Mouse (Mus musculus): ENCODE measurements around the gene Tbc1d21. TPM values are rescaled to one million over a fixed set of nuclear protein-coding genes. Genes with fewer than 3 reads are reported as not detected.
A peak's percentile ranks its signal among the peaks of the same experiment; 100 is the strongest.

Tbc1d21 gene
- polyA plus RNA-seq (2015; fragmentation: Nextera tagmentation; extraction: Ambion mirVana), result not detected in 2 replicates

DNA sequence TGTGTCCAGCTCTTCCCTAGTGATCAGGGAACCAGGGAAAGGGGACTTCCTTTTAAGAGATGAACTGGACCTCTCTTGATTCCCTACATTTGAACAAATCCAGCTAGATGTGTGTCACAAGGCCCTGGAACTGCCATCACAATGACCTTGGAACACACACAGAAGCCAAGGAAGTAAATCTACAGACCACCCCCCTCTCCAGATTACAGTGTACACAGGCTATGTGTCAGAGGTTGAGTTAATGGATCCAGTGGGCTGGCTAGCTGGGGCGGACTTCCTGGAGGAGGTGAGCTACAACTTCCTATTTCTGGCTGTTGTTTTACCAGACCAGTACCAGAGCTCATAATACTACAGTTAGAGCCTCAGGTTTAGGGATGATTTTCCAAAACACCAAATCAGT lies at the start of gene Tbc1d21:
Gene Tbc1d21 (minus strand): TSS at position 101 of the 400 bp plus-strand sequence.
- no peaks in the 10 kb centered on the region for H3K27me3 ChIP-seq
- H3K36me3 ChIP-seq, result no peaks in the 10 kb centered on the region
- no peak within 1 kb of the TSS for H3K4me2 ChIP-seq
- H3K4me3 ChIP-seq, result no peak within 1 kb of the TSS
- 94% methylated on average over 1 of the region's 1 CpGs for WGBS
- H3K9ac ChIP-seq, result no peak within 1 kb of the TSS
- H3K27ac ChIP-seq, result no peak within 1 kb of the TSS
- peaks cover 23% of the 10 kb centered on the region for H3K4me1 ChIP-seq (replicated peaks)
- H3K9me3 ChIP-seq, result no peaks in the 10 kb centered on the region
- no peak for ATAC-seq (ENCODE audit: low FRiP score)

DNA sequence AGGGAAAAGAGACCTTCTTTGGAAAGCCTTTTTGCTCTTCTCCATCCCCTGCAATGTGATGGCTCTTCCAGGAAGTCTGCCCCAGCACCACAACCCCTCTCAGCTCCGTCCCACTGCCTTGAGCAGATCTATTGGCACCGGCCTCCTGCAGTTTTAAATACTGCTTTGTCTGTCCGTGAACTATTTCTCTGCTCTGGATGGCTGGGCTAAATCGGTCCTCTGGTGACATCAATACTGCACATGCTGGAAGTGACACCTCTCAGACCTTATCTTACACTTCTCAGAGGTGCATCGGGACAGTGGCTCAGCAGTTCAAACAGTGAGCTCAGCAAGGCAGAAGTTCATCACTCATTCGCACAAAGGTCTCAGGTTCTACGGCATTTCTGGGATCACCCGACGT lies 41.3 kb upstream of the Tbc1d21 start:
- Histone ChIP-seq H3K9me3 (no peaks in the 10 kb centered on the region), H3K4me2 (no peak overlapping the region), H3K4me3 (no peak overlapping the region), H3K9ac (no peak overlapping the region), H3K27ac (no peak overlapping the region), H3K4me1 (replicated peaks) (peaks cover 6% of the 10 kb centered on the region), H3K36me3 (no peaks in the 10 kb centered on the region), H3K27me3 (peaks cover 6% of the 10 kb centered on the region; the same call in 1 of the 2 replicates)
- ATAC-seq (ENCODE audit: low FRiP score), result no peak
- 79% methylated on average over 9 of the region's 9 CpGs for WGBS

DNA sequence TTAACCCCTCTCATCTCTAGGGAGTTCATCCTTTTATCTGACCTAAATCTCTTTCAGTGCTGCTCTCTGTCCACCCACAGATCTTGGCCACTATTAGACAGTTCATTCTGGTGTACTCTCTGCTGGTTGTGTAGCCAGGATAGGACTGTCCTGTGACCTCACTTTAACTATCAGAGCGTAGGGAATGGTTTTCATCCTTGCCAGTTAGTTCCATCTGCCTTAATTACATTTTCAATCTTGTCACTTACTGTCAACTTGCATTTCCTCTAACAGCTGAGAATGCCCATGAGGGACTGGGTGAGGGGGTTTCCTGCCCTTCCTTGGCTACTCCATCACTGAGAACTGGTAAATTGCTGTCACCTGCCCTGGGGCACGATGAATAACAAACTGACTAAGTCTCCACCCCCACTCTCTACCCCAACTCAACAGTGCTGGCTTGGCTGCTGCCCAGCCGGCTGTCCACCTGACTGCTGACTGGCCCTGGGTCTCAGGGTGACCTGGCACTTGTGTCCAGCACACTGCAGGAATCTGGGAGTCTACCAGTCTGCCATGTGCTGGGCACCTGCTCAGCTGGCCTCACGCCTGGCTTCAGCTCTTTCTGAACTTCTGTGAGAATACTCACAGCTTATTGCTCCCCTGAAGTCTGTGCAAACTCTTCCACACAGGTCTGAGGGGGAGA lies 39.9 kb upstream of the Tbc1d21 start:
- ATAC-seq (ENCODE audit: low FRiP score), result no peak
- 56% methylated on average over 4 of the region's 4 CpGs for WGBS

DNA sequence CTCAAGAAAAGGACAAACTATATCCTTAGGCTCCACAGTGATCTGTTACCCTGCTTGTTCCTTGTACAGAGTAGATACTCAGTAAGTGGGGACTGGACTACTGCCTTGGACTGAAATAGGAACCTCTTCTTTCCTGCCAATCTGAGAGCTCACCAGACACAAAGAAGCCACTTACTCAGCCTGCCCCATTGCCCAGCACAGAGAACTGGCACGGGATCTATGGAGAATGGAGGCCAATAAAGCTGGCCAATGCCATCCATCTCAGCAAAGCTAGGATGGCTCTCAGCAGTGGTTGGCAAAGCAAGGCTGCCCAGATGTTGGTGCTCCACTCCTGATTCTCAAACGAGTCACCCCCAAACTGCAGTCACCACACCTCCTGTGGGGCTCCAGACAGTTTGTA lies 39.0 kb upstream of the Tbc1d21 start:
- H3K4me2 ChIP-seq, result no peak overlapping the region
- H3K27ac ChIP-seq, result no peak overlapping the region
- no peaks in the 10 kb centered on the region for H3K36me3 ChIP-seq
- H3K9me3 ChIP-seq, result no peaks in the 10 kb centered on the region
- H3K9ac ChIP-seq, result no peak overlapping the region
- H3K27me3 ChIP-seq, result peaks cover 6% of the 10 kb centered on the region; the same call in 1 of the 2 replicates
- no peak overlapping the region for H3K4me3 ChIP-seq
- no peak for ATAC-seq (ENCODE audit: low FRiP score)
- peaks cover 6% of the 10 kb centered on the region for H3K4me1 ChIP-seq (replicated peaks)
- 80% methylated on average over 2 of the region's 2 CpGs for WGBS

More for the DNA sequence above, 39.9 kb upstream of the Tbc1d21 start:
- no peaks in the 10 kb centered on the region for H3K9me3 ChIP-seq
- H3K27ac ChIP-seq, result no peak overlapping the region
- H3K4me1 ChIP-seq (replicated peaks), result peaks cover 6% of the 10 kb centered on the region
- H3K9ac ChIP-seq, result no peak overlapping the region
- H3K4me2 ChIP-seq, result no peak overlapping the region
- no peak overlapping the region for H3K4me3 ChIP-seq
- no peaks in the 10 kb centered on the region for H3K36me3 ChIP-seq
- H3K27me3 ChIP-seq, result peaks cover 6% of the 10 kb centered on the region; the same call in 1 of the 2 replicates

DNA sequence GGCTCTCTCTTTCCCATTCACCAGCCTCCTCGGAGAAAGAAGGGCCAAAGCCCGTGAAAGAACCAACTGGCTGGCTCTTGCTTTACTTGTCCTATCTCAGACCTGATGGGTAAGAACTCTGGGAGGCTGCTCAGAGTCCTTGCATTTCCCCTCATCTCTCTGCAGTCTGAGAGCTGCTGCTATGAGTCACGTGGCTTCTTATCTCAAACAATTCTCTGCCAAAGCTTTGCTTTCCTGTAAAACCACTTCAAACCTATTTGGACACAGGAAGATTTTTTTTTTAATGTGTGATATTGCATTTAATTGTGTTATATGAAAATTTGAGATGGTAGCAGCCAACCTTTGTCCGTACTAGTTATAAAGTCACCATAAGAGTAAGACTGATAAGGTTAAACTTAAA lies 34.2 kb upstream of the Tbc1d21 start:
- Histone ChIP-seq H3K9ac (no peak overlapping the region), H3K27ac (no peak overlapping the region), H3K27me3 (peaks cover 6% of the 10 kb centered on the region; the same call in 1 of the 2 replicates), H3K4me1 (replicated peaks) (no peaks in the 10 kb centered on the region; the same call in 1 of the 2 replicates), H3K4me2 (no peak overlapping the region), H3K9me3 (no peaks in the 10 kb centered on the region), H3K36me3 (no peaks in the 10 kb centered on the region), H3K4me3 (no peak overlapping the region)
- WGBS, result 57% methylated on average over 4 of the region's 4 CpGs
- ATAC-seq (ENCODE audit: low FRiP score), result no peak

DNA sequence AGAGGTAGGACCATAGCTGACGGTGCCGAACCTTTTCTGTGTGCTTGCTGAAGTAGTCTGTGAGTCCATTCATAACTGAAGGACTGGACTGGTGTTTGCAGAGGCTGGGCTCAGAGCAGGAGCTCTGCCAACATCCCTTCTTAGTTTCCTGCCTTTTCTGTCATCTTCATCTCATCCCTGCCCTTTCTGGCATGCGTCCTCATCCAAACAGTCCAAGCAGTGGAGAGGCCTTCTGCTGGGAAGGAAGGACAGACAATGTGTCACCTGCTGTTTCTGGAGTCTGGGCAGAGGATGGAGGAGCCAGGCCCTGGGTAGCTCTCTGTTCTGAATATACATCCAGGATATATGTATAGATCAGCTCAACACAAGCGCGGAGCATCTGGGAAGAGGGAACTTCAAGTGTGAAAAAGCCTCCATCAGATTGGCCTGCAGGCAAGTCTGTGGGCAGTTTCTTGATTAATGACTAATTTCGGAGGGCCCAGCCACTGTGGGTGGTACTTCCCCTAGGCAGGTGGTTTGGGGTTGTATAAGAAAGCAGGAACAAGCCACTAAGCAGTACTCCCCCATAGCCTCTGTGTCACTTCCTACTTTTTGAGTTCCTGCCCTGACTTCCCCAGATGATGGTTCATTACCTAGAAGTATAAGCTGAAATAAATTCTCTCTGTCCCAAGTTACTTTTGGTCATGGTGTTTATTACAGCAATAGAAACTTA lies 31.3 kb upstream of the Tbc1d21 start:
- no peak for ATAC-seq (ENCODE audit: low FRiP score)
- H3K4me2 ChIP-seq, result no peak overlapping the region
- WGBS, result 85% methylated on average over 6 of the region's 6 CpGs
- peaks cover 5% of the 10 kb centered on the region; the same call in 1 of the 2 replicates for H3K4me1 ChIP-seq (replicated peaks)
- no peaks in the 10 kb centered on the region for H3K36me3 ChIP-seq
- H3K27me3 ChIP-seq, result no peaks in the 10 kb centered on the region
- H3K27ac ChIP-seq, result no peak overlapping the region
- no peaks in the 10 kb centered on the region for H3K9me3 ChIP-seq
- no peak overlapping the region for H3K4me3 ChIP-seq
- H3K9ac ChIP-seq, result no peak overlapping the region

DNA sequence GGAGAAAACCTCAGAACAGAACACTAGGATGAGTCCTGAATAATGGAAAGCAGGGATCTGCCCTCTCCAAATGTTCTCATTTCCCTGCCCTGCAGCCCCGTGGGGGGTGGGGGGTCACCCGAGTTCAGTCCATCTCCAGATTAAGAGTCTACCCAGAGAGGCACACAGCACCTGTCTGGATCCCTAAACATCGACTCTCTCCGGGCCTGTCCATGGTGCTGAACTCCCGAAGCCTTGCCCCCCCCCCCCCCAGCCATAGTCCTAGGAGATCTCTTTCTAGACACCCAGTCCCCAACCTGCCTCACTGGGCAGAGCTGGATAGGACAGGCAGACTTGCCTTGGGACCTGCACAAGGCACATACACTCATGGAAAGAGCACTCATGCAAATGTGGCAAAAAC lies 29.4 kb upstream of the Tbc1d21 start:
- WGBS, result 42% methylated on average over 5 of the region's 5 CpGs
- Histone ChIP-seq H3K4me3 (no peak overlapping the region), H3K27ac (no peak overlapping the region), H3K4me2 (no peak overlapping the region), H3K36me3 (no peaks in the 10 kb centered on the region), H3K4me1 (replicated peaks) (peaks cover 5% of the 10 kb centered on the region; the same call in 1 of the 2 replicates), H3K9ac (no peak overlapping the region), H3K9me3 (no peaks in the 10 kb centered on the region), H3K27me3 (no peaks in the 10 kb centered on the region)
- ATAC-seq (ENCODE audit: low FRiP score), result no peak

DNA sequence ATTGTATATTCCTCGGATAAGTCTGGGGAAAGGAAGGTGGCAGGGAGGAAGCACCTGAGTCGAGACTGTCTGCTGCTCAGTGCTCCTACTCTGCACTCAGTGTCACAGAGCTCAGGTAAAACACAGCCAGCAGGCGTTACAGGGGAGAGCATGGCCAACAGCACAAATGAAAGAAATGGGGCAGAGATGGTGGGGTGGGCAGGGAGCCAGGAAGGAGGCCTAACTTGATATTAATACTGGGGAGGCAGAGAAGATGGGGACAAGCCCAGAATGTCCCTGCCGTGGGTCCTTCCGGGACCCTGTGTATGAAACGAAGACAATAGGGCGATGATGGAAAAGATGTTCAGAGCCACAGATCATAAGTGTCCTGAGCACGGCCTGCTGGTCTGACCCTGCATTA lies 24.4 kb upstream of the Tbc1d21 start:
- H3K27me3 ChIP-seq, result no peaks in the 10 kb centered on the region
- no peaks in the 10 kb centered on the region for H3K9me3 ChIP-seq
- ATAC-seq (ENCODE audit: low FRiP score), result no peak
- H3K4me3 ChIP-seq, result no peak overlapping the region
- no peaks in the 10 kb centered on the region for H3K36me3 ChIP-seq
- peaks cover 5% of the 10 kb centered on the region; the same call in 1 of the 2 replicates for H3K4me1 ChIP-seq (replicated peaks)
- 88% methylated on average over 8 of the region's 8 CpGs for WGBS
- no peak overlapping the region for H3K4me2 ChIP-seq
- no peak overlapping the region for H3K27ac ChIP-seq
- H3K9ac ChIP-seq, result no peak overlapping the region

DNA sequence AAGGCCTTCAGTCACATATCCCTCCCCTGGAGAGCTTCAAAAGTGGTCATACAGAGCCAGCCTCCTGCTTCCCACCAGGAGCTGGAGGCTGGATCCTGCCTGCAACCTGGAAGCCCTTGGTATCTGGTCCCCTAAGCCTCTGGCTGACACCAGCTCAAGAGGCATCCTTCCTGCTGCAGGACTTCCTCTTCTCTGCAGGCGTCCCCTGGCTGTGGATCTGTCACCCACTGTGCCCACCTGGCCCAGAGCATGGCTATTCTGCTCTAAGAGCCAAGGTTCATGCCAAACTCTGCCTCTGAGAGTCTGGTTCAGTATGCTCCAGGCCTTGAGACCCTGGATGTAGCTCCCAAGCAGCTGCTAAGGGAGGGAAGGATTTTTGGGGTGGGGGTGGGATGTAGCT lies 23.6 kb upstream of the Tbc1d21 start:
- H3K9ac ChIP-seq, result no peak overlapping the region
- 64% methylated on average over 1 of the region's 1 CpGs for WGBS
- H3K9me3 ChIP-seq, result no peaks in the 10 kb centered on the region
- ATAC-seq (ENCODE audit: low FRiP score), result no peak
- H3K4me3 ChIP-seq, result no peak overlapping the region
- no peaks in the 10 kb centered on the region for H3K27me3 ChIP-seq
- no peak overlapping the region for H3K4me2 ChIP-seq
- no peaks in the 10 kb centered on the region for H3K36me3 ChIP-seq
- peaks cover 4% of the 10 kb centered on the region; the same call in 1 of the 2 replicates for H3K4me1 ChIP-seq (replicated peaks)
- H3K27ac ChIP-seq, result no peak overlapping the region

DNA sequence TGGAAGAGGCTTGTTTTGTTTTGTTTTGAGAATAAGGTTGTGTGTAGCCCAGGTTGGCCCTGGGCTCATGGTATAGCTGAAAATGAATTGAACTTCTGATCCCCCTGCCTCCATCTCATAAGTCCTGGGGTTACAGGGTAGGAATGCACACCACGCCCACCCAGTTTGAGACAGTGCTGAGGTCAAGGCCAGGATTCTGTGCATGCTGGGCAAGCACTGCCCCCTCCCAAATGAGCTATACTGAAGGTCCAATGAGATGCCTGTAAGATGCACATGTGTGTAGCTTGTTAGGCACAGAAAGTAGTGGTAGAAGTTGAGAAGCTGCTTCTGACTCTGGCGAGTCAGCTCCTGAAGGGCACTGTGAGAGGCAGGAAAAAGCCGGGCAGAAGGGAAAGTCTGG lies 18.1 kb upstream of the Tbc1d21 start:
- Histone ChIP-seq H3K4me3 (no peak overlapping the region), H3K9me3 (no peaks in the 10 kb centered on the region), H3K4me1 (replicated peaks) (no peaks in the 10 kb centered on the region; the same call in 1 of the 2 replicates), H3K27ac (no peak overlapping the region), H3K36me3 (no peaks in the 10 kb centered on the region), H3K4me2 (no peak overlapping the region), H3K27me3 (no peaks in the 10 kb centered on the region), H3K9ac (no peak overlapping the region)
- 70% methylated on average over 3 of the region's 3 CpGs for WGBS
- ATAC-seq (ENCODE audit: low FRiP score), result no peak

DNA sequence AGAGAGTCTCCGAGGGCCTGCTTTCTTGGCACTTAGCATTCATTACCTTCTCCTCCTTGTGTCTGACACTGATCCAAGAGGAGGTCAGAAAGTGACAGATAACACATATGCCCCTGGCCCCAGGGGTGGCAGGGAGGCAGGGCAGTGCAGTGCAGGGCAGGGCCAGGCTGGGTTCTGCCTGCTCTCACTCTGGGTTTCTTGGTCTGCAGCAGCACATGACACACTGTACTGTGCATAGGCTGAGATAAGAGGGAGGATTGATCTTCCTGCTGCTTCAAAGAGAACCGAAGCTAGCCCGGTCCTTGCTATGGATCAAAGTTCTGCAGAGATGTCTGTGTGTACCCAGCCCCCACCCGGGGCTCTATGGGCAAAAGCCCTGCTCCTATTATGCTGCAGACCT lies 8.6 kb upstream of the Tbc1d21 start:
- Histone ChIP-seq H3K4me2 (no peak overlapping the region), H3K9ac (no peak overlapping the region), H3K4me1 (replicated peaks) (peaks cover 19% of the 10 kb centered on the region), H3K27me3 (no peaks in the 10 kb centered on the region), H3K9me3 (no peaks in the 10 kb centered on the region), H3K4me3 (no peak overlapping the region), H3K27ac (no peak overlapping the region), H3K36me3 (no peaks in the 10 kb centered on the region)
- no peak for ATAC-seq (ENCODE audit: low FRiP score)
- WGBS, result 75% methylated on average over 4 of the region's 4 CpGs

DNA sequence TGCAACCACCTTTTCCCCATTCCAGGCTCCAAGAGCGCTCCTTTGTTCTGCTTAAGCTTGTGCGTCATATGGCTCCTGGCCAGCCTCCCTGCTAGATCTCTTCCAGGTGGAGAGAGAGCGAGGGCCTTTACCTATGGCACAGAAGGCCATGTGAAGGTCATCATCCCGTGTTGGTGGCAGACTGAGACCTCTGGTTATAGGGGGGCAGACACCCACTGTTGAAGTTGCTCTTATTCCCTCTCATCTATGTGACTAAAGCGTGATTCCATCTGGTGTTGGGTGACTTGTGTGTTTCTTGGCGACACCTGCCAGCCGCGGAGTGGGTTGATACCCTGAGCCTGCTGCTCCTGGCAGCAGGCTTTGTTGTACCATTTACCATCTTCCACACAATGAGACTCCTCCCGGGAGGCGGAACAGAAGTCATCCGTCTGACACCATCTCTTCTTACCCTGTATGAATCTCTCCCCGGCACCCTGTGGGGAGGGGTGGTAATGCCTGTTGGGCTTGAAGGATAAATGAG lies 3.7 kb upstream of the Tbc1d21 start:
- Histone ChIP-seq H3K9me3 (no peaks in the 10 kb centered on the region), H3K27me3 (no peaks in the 10 kb centered on the region), H3K9ac (no peak overlapping the region), H3K4me3 (no peak overlapping the region), H3K27ac (no peak overlapping the region), H3K36me3 (no peaks in the 10 kb centered on the region), H3K4me1 (replicated peaks) (peaks cover 28% of the 10 kb centered on the region), H3K4me2 (no peak overlapping the region)
- peak; percentile 49; the same call in 1 of the 2 replicates for ATAC-seq (ENCODE audit: low FRiP score)
- 50% methylated on average over 12 of the region's 12 CpGs for WGBS

Data from hindbrain, embryonic 13.5 days (tissue).